Mouse (Mus musculus) spleen, adult 12 weeks (tissue): Measurements from ENCODE around the gene Scg5.

Experiments used
- DNase-seq: peaks from one replicate; pipeline ENCODE4 v3.0.0; 2022; ENCODE audit warnings: low spot score

Gene Scg5

DNA sequence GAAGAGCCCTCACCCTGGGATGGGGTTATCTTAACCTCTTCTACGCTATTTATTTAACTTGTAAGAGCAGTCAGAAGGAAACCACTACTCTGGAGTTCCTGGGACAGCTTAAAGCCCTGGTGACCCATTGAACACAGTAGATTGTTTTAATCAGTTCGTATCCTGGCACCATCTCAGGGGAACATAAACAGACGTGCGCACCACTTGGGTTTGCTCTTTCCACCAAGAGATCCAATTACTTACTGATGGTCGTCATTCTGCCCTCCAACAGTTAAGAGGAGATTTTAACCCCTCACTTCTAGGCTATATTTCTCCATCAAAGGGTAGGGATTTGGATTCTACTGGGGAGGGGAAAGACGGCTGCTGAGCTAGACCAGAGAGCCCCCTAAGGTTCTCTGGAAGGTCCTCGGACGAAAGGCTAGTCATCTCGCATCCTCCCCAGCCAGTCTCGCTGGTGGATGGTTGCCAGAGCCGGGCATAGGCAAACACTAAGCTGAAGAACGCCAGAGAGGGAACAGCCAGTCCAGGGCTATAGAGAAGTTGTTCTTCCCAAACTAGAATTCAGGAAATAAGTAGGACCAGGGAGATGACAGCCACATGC, 71.9 kb downstream of the Scg5 start:
- DNase-seq = no peak

DNA sequence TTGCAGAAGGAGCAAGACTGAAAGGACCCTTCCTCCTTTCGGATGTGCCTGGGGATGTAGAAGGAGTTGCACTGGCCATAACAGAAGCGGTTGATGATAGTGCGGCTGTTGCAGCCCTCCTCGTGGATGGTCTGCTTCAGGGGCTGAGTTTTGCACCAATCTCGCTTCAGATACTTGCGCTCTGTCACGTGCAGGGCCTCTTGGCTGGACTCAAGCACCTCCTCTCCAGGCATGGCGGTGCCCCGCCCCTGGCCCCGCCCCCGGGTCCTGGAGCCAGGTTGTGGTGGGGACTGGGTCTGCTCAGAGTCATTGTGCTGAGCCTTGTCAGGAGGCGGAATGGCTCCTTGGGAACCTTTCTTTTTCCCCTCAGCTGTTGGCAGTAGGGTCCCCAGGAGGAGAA, 79.2 kb downstream of the Scg5 start:
- DNase-seq = no peak

DNA sequence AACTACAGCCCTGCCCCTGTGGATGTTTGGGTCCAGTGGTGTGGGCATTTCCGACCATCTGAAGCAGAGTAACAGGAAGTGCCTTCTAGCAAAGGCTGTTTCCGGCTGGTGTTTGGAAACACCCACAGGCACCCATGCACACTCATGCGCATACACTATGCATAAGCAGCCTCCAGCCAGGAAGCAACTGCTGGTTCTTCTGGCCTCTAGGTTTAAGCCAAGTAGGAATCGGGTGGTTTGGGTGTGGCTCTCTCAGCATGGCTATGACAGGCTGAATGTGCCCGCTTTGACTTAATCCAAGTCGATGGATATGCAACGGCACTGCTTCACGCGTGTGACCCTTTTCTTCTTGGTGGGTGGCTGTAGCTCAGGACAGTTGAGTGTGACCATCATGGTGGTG, 79.6 kb downstream of the Scg5 start:
- DNase-seq = no peak

DNA sequence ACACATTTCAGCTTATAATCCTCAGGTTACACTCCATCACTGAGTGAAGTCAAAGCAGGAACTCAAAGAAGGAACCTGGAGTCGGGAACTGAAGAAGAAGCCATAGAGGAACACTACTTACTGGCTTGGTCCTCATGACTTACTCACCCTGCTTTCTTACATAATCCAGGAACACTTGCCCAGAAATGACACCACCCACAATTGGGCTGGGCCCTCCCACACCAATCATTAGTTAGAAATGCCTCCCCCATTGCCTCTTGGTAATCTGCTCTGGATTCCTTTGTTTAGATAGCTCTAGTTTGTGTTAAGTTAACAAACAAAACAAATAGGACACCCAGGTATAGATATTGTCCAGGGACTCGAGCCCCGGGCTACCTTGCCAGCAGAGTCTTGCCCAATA, 100.3 kb downstream of the Scg5 start:
- no peak for DNase-seq
